8 mouse cellular contexts compared by ENCODE assay signal in genomic region chr13:21407969-21408804, GRCm38 (mm10). TPM values are rescaled to one million over a fixed set of nuclear protein-coding genes. Genes with fewer than 3 reads are reported as not detected.
DNase-seq lines count a peak whose midpoint lies in the region; ATAC-seq and TF ChIP-seq lines count a peak whose summit lies in the region.

No protein-coding gene starts in this region.

- peak; percentile 88 to 93 for DNase-seq in kidney, postnatal 25 days
- peak; percentile 42 for DNase-seq in liver, embryonic 13.5 days
- DNase-seq in natural killer cell, adult 2 months (ENCODE audit: low spot score in 2 of 2), result peak; percentile 11 to 21

- no peaks in the 10 kb centered on the region for H3K36me3 ChIP-seq in ES-Bruce4 (ENCODE audit: control insufficient read depth, insufficient read depth, low read length, poor library complexity, severe bottlenecking)
- no peaks in the 10 kb centered on the region for H3K36me3 ChIP-seq in forebrain, embryonic 12.5 days (replicated peaks)
- H3K36me3 ChIP-seq in heart, embryonic 16.5 days (ENCODE audit: control insufficient read depth, insufficient read depth), result no peaks in the 10 kb centered on the region
- H3K36me3 ChIP-seq in liver, embryonic 13.5 days, result no peaks in the 10 kb centered on the region
- H3K36me3 ChIP-seq in stomach, embryonic 14.5 days (ENCODE audit: control insufficient read depth, insufficient read depth, low read length), result no peaks in the 10 kb centered on the region

- ATAC-seq in cerebellum, adult (ENCODE audit: insufficient number of reproducible peaks, low FRiP score, low TSS enrichment), result peak; percentile 100
- peak; percentile 94 for ATAC-seq in forebrain, embryonic 12.5 days (ENCODE audit: low FRiP score)
- peak; percentile 97 for ATAC-seq in heart, embryonic 16.5 days (replicated peaks; ENCODE audit: extremely low read depth, insufficient read depth, low FRiP score)
- peak; percentile 83 for ATAC-seq in liver, embryonic 13.5 days (ENCODE audit: low read depth)
- peak; percentile 90 for ATAC-seq in stomach, embryonic 14.5 days (ENCODE audit: insufficient number of reproducible peaks, insufficient read depth, low FRiP score, low read depth)

- peak overlapping the region; percentile 93 for H3K4me3 ChIP-seq in ES-Bruce4 (ENCODE audit: low read depth, low read length)
- H3K4me3 ChIP-seq in forebrain, embryonic 12.5 days (replicated peaks), result peak overlapping the region; percentile 48
- peak overlapping the region; percentile 63 for H3K4me3 ChIP-seq in heart, embryonic 16.5 days (ENCODE audit: low read length)
- peak overlapping the region; percentile 57 for H3K4me3 ChIP-seq in liver, embryonic 13.5 days (replicated peaks)
- peak overlapping the region; percentile 45 for H3K4me3 ChIP-seq in stomach, embryonic 14.5 days (ENCODE audit: low read depth, low read length)

- WGBS in forebrain, embryonic 12.5 days, result 4% methylated on average over 27 of the region's 27 CpGs
- 2% methylated on average over 27 of the region's 27 CpGs for WGBS in heart, embryonic 16.5 days
- 3% methylated on average over 27 of the region's 27 CpGs for WGBS in liver, embryonic 13.5 days (ENCODE audit: insufficient replicate concordance)
- WGBS in stomach, embryonic 14.5 days, result 3% methylated on average over 27 of the region's 27 CpGs

- H3K9me3 ChIP-seq in ES-Bruce4 (replicated peaks; ENCODE audit: control insufficient read depth, insufficient read depth, low read length, poor library complexity, severe bottlenecking), result no peaks in the 10 kb centered on the region
- H3K9me3 ChIP-seq in forebrain, embryonic 12.5 days, result no peaks in the 10 kb centered on the region
- no peaks in the 10 kb centered on the region for H3K9me3 ChIP-seq in heart, embryonic 16.5 days (replicated peaks; ENCODE audit: control insufficient read depth, low read length)
- H3K9me3 ChIP-seq in liver, embryonic 13.5 days (replicated peaks), result no peaks in the 10 kb centered on the region
- H3K9me3 ChIP-seq in stomach, embryonic 14.5 days (ENCODE audit: control insufficient read depth, low read depth, low read length), result no peaks in the 10 kb centered on the region

- no peaks in the 10 kb centered on the region for H3K27me3 ChIP-seq in ES-Bruce4 (ENCODE audit: control insufficient read depth, insufficient read depth, low read length, poor library complexity, severe bottlenecking)
- H3K27me3 ChIP-seq in forebrain, embryonic 12.5 days, result 0 out of 2 replicates have a peak, but pooled peaks cover 9% of the 10 kb centered on the region
- H3K27me3 ChIP-seq in heart, embryonic 16.5 days (ENCODE audit: control insufficient read depth, insufficient read depth, low read length), result no peaks in the 10 kb centered on the region
- H3K27me3 ChIP-seq in liver, embryonic 13.5 days, result no peaks in the 10 kb centered on the region
- no peaks in the 10 kb centered on the region for H3K27me3 ChIP-seq in stomach, embryonic 14.5 days (ENCODE audit: control insufficient read depth, insufficient read depth, low read length)

- H3K27ac ChIP-seq in ES-Bruce4 (ENCODE audit: insufficient read depth, low read length), result no peak overlapping the region
- H3K27ac ChIP-seq in forebrain, embryonic 12.5 days, result peak overlapping the region; percentile 59; the same call in 1 of the 2 replicates
- peak overlapping the region; percentile 89 for H3K27ac ChIP-seq in heart, embryonic 16.5 days (ENCODE audit: low read length)
- peak overlapping the region; percentile 79 for H3K27ac ChIP-seq in liver, embryonic 13.5 days
- peak overlapping the region; percentile 79; the same call in 1 of the 2 replicates for H3K27ac ChIP-seq in stomach, embryonic 14.5 days (ENCODE audit: low read length)

- no peaks in the 10 kb centered on the region for H3K4me1 ChIP-seq in ES-Bruce4 (ENCODE audit: control insufficient read depth, insufficient read depth, low read length)
- peaks cover 7% of the 10 kb centered on the region for H3K4me1 ChIP-seq in forebrain, embryonic 12.5 days
- H3K4me1 ChIP-seq in heart, embryonic 16.5 days (ENCODE audit: control insufficient read depth, insufficient read depth, low read length), result peaks cover 4% of the 10 kb centered on the region; the same call in 1 of the 2 replicates
- peaks cover 22% of the 10 kb centered on the region for H3K4me1 ChIP-seq in liver, embryonic 13.5 days (replicated peaks)
- H3K4me1 ChIP-seq in stomach, embryonic 14.5 days (ENCODE audit: control insufficient read depth, insufficient read depth, low read length), result no peaks in the 10 kb centered on the region

- TF ChIP-seq EP300 in ES-Bruce4 (IDR thresholded peaks at IDR 0.05; ENCODE audit: insufficient read depth, low read depth, low read length), result no peak

- no peak for TF ChIP-seq POLR2A in ES-Bruce4 (IDR thresholded peaks at IDR 0.05; ENCODE audit: insufficient read depth, low read length)

- peak overlapping the region; percentile 66 for H3K4me2 ChIP-seq in forebrain, embryonic 12.5 days
- H3K4me2 ChIP-seq in heart, embryonic 16.5 days (ENCODE audit: low read depth, low read length), result peak overlapping the region; percentile 85
- H3K4me2 ChIP-seq in liver, embryonic 13.5 days, result peak overlapping the region; percentile 72
- H3K4me2 ChIP-seq in stomach, embryonic 14.5 days (replicated peaks; ENCODE audit: low read depth, low read length), result peak overlapping the region; percentile 73

- no peak for TF ChIP-seq CTCF in ES-Bruce4 (IDR thresholded peaks at IDR 0.05; ENCODE audit: low read depth, low read length)

- H3K9ac ChIP-seq in ES-Bruce4 (ENCODE audit: low read depth, poor library complexity, severe bottlenecking), result peak overlapping the region; percentile 41
- peak overlapping the region; percentile 69 for H3K9ac ChIP-seq in forebrain, embryonic 12.5 days
- peak overlapping the region; percentile 81 for H3K9ac ChIP-seq in heart, embryonic 16.5 days (ENCODE audit: low read length)
- peak overlapping the region; percentile 76 for H3K9ac ChIP-seq in liver, embryonic 13.5 days
- H3K9ac ChIP-seq in stomach, embryonic 14.5 days (replicated peaks; ENCODE audit: low read depth, low read length), result peak overlapping the region; percentile 45

RNA-seq across cellular contexts. Expression of gene Zkscan3, which starts 5.6 kb away (rescaled TPM):
- 38.5 and 40.1 TPM in 2 replicates for polyA plus RNA-seq in ES-Bruce4 (2011; ENCODE audit: insufficient read depth, insufficient read length, low read depth, missing spikeins)
- polyA plus RNA-seq in forebrain, embryonic 12.5 days (2016; fragmentation: Nextera tagmentation; extraction: Ambion mirVana), result 96.5 and 97.3 TPM in 2 replicates
- 70.4 and 73.1 TPM in 2 replicates for polyA plus RNA-seq in heart, embryonic 16.5 days (2015; fragmentation: Nextera tagmentation; extraction: Ambion mirVana)
- polyA plus RNA-seq in liver, embryonic 13.5 days (2015; fragmentation: Nextera tagmentation; extraction: Ambion mirVana), result 30.1 and 33.6 TPM in 2 replicates
- 81.3 and 85.7 TPM in 2 replicates for polyA plus RNA-seq in stomach, embryonic 14.5 days (2014; fragmentation: Nextera tagmentation; extraction: Ambion mirVana)

RNA-seq across cellular contexts. Expression of gene Pgbd1, which starts 32.7 kb away (rescaled TPM):
- polyA plus RNA-seq in ES-Bruce4 (2011; ENCODE audit: insufficient read depth, insufficient read length, low read depth, missing spikeins), result 3.4 and 3.6 TPM in 2 replicates
- 5.6 and 6.2 TPM in 2 replicates for polyA plus RNA-seq in forebrain, embryonic 12.5 days (2016; fragmentation: Nextera tagmentation; extraction: Ambion mirVana)
- polyA plus RNA-seq in heart, embryonic 16.5 days (2015; fragmentation: Nextera tagmentation; extraction: Ambion mirVana), result 3.2 and 3.9 TPM in 2 replicates
- 1.6 and 1.7 TPM in 2 replicates for polyA plus RNA-seq in liver, embryonic 13.5 days (2015; fragmentation: Nextera tagmentation; extraction: Ambion mirVana)
- polyA plus RNA-seq in stomach, embryonic 14.5 days (2014; fragmentation: Nextera tagmentation; extraction: Ambion mirVana), result 2.3 and 3.1 TPM in 2 replicates

RNA-seq across cellular contexts. Expression of gene Zscan26, which starts 45.3 kb away (rescaled TPM):
- 39.0 and 42.6 TPM in 2 replicates for polyA plus RNA-seq in ES-Bruce4 (2011; ENCODE audit: insufficient read depth, insufficient read length, low read depth, missing spikeins)
- polyA plus RNA-seq in forebrain, embryonic 12.5 days (2016; fragmentation: Nextera tagmentation; extraction: Ambion mirVana), result 20.9 and 21.3 TPM in 2 replicates
- polyA plus RNA-seq in heart, embryonic 16.5 days (2015; fragmentation: Nextera tagmentation; extraction: Ambion mirVana), result 25.2 and 25.8 TPM in 2 replicates
- 7.0 and 7.6 TPM in 2 replicates for polyA plus RNA-seq in liver, embryonic 13.5 days (2015; fragmentation: Nextera tagmentation; extraction: Ambion mirVana)
- 32.6 and 35.8 TPM in 2 replicates for polyA plus RNA-seq in stomach, embryonic 14.5 days (2014; fragmentation: Nextera tagmentation; extraction: Ambion mirVana)

RNA-seq across cellular contexts. Expression of gene Zscan12, which starts 45.6 kb away (rescaled TPM):
- 15.6 and 17.9 TPM in 2 replicates for polyA plus RNA-seq in ES-Bruce4 (2011; ENCODE audit: insufficient read depth, insufficient read length, low read depth, missing spikeins)
- polyA plus RNA-seq in forebrain, embryonic 12.5 days (2016; fragmentation: Nextera tagmentation; extraction: Ambion mirVana), result 20.1 and 20.2 TPM in 2 replicates
- polyA plus RNA-seq in heart, embryonic 16.5 days (2015; fragmentation: Nextera tagmentation; extraction: Ambion mirVana), result 7.2 and 9.1 TPM in 2 replicates
- 4.4 and 5.0 TPM in 2 replicates for polyA plus RNA-seq in liver, embryonic 13.5 days (2015; fragmentation: Nextera tagmentation; extraction: Ambion mirVana)
- polyA plus RNA-seq in stomach, embryonic 14.5 days (2014; fragmentation: Nextera tagmentation; extraction: Ambion mirVana), result 11.5 and 12.3 TPM in 2 replicates

Comparison
In these comparisons a context has a peak if more than half of its experiments do, and no peak if none do; other contexts are left out.
1. DNase-seq: peak in every context shown above with its lines; median percentile 90 in kidney, postnatal 25 days; 42 in liver, embryonic 13.5 days; 16 in natural killer cell, adult 2 months.